Mouse (Mus musculus) forelimb bud, embryonic 11.5 days (tissue): ENCODE results near the gene Unc13c.
A peak's percentile ranks its signal among the peaks of the same experiment; 100 is the strongest.

Experiments
- DNase-seq: peaks from one replicate; pipeline ENCODE4 v3.0.0-alpha.2; 2012; ENCODE audit warnings: low read depth, low spot score

Unc13c gene

DNA sequence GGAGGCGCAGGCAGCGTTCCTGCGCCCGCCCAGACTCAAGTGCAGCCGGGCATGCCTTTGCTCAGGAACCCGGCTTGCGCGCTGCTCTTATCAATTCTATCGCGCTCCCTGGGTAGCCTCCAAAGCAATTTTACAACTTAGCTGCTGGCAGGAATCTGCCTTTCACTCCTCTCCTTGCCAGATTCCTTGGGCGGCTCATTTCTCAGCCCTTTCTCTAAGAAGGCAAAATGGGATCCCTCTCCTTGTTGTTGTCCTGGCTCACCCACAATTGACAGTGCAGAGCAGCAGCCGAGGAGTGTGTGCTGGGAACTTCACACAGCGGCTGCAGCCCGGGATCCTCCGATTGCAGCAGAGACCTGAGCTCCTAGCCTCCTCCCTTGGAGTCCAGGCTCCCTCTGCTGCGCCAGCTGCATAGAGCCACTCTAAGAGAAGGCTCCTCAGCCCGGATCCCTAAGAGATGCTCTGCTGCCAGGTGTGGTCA, at the start of gene Unc13c:
Gene Unc13c (minus strand): TSS at position 326 of the 481 bp plus-strand sequence.
- DNase-seq = peak; percentile 24

DNA sequence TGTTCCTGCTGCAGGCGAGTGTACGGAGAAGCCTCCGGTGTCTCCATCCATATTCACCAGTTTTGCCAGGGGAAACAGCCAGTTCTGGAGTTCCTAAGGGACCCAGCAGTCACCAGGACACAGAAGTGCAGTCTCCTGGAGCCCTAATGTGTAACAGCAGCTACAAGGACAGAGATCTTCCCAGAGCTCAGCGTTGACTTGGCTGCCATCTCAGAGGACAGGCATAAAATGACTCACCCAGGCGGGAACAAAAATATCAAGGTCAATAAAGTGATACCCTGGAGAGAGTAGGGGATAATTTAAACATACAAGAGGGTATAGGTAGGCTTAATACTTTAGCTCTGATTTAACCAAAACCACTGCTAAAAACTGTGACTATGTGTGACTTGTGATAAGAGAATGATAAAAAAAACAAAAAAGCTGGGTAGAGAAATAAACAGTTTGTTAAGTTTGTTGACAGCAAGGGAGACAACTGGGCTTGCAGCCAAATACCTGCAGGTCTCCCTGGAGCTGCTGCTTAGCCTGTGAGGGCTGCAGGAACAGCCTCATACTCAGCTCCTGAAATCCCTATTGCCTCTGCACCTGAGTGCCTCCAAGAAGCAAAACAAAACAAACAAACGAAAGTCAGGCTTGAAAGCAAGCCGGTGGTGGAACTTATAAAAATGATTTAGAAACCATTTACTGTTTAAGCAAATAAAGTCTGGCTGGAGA, 39.4 kb upstream of the Unc13c start:
- no peak for DNase-seq

DNA sequence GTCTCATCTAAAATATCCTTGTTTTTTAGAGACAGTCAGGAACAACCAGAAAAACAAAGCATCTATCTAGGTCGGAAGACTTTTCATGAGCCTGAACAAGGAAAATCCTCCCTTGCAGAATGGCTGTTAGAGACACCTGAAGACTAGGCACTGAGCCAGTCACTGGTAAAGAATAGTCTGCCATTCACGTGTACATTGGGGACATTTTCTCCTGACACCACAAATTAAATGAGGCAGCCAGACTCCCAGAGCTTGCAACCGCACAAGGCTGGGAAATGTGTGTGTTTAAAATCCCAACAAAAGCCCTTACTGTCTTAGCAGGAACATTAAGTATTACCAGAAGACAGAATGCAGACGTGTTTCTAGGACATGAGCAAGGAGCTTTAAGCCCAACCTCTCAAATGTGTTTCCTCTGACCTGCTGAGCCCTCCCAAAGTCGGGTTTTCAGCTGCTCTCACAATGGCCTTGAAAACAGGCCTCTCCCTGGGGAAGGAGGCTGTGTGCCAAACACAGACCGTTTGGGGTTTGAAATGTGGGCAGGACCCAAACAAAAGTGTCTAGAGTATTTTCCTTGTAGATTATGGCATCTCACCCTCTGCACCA, 33.7 kb upstream of the Unc13c start:
- peak; percentile 11 for DNase-seq

DNA sequence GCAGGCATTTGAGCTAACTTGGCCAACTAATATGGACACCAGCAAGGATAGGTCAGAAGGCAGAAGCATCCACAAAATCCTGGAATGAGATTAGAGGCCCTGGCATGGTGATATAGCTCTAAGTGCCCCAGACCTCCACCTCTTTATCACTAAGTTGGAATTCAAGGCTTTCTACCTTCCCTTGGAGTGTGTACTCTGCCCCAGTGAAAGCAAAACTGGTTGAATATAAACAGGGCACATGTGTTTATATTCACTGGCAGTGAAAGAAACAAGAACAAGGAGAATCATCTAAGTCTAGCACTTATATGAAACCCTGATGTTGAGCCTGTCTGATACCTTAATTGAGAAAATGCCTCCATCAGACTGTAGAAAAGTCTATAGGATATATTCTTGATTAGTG, 19.3 kb upstream of the Unc13c start:
- DNase-seq = no peak

DNA sequence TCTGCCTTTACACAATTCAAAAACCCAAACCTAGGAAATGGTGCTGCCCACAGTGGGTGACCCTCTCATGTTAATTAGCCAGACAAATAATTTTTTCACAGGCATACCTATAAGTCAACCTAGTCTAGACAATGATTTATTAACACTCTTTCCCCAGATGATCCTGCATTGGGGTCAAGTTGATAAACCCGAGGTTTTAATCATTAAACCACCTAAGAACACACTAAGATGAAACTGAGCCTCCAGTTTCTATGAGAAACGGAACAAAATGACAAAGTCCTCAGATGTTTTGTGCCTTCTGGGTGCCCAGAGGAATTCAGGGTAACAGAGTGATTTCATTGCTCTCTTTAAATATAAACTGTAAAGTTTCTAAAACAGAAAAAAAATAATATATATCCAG, 18.5 kb upstream of the Unc13c start:
- no peak for DNase-seq

DNA sequence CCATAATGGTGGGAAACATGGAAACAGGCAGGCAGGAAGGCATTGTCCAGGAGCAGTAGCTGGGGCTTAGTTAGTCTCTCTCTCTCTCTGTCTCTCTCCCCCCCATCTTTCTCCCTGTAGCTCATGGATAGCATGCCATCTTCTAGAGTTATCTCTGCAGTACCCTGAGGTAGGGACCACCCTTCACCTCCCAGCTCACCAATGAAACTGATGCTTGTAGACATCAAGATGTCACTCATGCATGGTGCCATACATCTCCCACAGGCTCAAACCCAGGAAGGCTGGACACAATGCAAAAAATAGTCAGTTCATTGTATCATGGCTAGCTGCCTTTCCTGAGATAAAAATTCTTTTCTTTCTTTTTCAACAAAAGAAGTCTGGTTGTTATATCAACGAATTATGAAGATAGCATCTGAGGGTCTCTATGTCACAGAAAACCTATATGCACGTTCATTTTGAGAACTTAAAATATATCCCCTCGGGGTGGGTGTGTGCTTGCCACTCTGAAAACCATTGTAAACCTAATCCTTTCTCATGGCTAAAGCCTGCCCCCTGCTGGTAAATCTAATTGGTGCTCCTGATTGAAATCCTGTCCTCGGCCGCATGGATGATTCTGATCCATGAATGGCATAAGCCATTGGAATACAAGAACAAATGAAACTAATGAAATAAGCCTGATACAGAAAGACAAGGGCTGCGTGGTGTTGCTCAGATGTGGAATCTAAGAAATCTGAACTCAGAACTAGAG, 14.0 kb upstream of the Unc13c start:
- DNase-seq = peak; percentile 73

DNA sequence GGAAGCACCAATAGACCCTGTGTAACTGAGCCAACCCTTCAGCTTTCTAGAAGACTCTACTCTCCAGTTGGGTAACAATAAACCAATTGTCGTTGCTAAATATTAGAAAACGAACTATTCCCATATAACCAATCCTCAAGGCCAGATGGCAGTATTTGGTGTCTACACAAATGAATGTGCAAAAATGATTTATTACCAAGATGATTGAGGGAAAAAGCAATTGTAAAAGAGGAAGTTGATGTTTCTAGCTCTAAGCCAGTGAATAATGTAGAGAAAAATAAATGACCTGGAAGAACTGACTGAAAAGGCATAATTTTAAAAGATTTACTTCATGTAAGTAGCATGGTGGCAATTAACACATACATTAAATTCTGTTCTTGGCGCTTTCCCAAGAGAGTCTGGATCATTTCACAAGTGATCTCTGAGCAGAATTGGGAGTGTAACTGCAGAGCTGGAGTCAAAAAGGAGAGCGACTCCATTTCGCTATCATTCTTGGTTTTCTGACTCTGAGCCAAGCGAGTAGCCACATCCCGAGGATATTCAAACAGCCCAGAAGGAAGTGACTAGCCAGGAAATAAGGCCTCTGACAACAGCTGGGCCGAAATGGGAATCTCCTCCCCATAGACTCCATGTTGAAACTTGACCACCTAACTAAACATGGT, 3.7 kb upstream of the Unc13c start:
- DNase-seq = no peak

DNA sequence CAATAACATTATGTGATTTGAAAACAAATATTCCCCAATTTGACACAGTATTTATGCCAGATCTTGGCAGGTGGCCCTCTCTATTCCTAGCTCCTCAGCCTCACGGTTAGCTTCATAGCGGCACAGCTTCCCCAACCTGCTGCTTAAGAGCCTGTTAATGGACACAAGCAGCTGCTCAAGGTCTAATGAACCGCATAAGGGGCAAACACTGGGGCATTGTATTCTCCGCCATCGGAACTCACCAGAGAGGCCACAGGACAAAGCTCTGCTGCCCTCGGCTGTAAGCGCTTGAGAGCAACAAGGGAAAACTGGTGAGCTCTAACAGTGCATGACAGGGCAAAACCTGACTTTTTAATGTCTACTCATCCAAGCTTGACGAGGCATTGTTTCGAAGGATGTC, 2.0 kb upstream of the Unc13c start:
- peak; percentile 56 for DNase-seq

DNA sequence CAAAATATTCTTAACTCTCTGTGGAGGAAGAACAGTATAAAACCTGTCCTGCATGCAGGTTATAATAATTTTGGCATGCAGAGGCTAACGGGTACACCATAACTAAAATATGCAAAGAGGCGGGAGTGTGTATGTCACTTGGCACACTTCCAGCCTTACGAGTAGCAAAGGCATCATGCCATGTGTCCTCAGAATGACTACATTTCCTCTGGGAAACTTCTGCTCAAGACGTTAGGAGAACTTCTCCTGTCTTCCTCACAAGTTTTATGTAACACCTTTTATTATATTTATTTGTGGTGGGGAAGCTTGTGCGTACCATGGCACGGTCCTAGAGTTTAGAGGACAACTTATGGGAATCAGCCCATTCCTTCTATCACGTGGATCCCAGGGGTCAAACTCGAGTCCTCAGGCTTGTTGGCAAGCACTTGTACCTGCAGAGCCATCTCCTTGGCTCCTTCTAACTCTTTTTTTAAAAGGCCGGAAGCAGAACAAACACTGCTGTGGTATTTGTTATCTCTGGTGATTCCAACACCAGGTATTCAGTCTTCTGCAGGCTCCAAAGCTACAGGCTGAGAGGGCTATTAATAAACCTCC, 3.3 kb downstream of the Unc13c start:
- no peak for DNase-seq

DNA sequence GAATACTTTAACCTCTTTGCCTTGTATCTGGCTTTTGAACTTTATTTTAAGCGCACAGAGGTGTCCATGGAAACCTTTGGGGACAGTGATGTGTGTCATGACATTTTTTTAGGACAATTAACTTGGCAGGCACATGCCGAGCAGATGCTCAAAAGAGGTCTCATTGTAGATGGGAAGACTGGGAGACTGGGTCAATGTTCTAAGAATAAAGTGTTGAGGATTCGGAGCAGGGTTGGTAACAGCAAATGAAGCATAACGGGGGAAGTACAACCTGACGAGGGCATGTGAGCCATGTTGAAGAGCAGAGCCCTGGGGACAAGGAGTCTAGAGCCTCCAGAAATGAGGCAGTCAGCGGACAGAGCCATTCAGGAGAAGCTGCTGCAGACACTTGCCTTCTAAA, 6.3 kb downstream of the Unc13c start:
- DNase-seq = no peak

DNA sequence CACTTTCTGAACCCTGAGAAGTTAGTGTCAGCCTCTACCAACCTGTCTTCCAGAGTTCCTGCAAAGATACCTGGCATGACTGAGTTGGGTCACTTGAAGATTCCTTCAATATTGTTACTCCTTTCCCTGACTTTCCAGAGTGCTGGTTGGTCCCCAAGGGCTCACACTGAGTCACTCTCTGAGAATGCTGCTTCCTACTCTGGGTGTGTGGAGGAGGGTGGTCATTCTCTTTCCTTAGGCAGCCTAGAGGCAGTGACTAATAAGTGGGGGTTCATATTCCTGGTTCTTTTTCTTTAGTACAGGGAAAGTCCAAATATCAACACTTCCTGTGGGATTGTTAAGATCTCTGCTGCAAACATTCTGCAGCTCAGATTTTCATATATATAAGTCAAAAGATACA, 16.4 kb downstream of the Unc13c start:
- no peak for DNase-seq

DNA sequence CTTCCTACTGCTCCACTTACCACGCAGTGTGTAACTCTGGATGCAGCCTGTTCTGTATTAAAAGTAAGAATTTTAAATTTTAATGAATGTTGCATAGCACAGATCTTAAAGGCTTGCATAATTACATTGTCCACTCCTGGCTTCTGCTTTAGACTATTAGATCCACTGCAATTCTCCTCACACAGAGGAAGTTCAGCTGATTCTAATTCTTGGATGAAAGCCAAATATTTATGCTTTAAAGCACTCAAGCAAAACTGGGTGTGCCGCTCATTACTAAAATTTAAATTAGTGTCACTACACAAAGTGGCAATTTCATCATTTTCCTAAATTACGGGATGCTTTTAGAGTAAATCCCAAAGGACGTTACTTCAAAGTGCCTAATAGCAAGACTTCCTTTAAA, 17.2 kb downstream of the Unc13c start:
- no peak for DNase-seq

DNA sequence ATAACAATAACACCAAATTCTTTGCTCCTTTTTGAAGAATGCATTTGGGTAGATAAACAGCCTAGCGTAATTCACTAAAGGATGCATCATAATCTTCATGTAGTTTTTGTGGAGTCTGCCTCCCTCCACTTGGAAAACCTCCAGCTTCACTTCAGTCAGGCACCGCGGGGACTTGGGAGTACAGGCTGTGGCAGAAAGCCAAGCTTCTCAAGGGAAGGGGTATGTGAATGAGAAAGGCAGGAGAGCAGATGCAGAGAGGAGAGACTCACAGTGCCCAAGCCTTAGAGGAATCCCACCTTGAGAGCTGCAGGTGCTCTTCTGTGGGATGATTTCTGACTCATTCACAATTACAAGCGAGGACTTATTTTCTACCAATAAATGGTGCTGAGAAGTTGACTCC, 33.9 kb downstream of the Unc13c start:
- no peak for DNase-seq

DNA sequence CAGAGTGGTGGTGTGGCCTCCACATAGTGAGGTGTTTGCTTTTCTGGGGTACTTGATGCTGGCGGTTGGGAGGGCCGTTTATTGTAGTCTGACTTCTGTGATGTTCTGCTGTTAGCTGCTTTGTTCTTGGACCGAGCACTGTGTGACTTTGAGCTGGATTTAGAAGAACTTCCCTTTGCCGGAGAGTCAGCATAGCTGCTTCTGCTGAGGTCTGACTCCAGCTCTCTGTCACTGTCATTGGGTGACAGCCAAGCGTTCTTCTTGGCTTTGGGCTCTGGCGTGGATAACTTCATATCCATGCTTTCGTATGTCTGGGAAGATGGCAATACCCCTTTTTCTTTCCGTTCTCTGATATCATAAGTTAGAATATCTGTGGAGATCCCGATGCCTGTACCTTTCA, 36.8 kb downstream of the Unc13c start:
- DNase-seq = no peak

DNA sequence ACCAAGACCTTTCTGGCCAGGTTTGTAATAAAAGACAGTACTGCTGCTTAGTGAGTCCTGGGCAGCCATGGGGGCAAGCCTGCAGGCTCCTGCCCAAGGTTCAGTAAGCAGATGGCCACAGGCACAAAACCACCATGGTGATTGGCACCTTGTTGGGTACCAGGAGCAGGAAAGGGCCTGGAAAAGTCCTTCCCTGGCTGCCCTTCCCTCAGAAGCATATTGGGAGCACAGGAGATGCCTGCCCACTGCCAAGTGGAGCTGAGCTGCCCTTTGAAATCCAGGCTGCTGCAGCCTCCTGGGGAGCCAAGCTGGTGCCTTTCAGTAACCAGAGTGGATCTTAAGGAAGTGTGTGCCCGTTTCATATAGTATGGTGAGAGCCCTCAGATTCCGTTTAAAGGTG, 41.5 kb downstream of the Unc13c start:
- no peak for DNase-seq

DNA sequence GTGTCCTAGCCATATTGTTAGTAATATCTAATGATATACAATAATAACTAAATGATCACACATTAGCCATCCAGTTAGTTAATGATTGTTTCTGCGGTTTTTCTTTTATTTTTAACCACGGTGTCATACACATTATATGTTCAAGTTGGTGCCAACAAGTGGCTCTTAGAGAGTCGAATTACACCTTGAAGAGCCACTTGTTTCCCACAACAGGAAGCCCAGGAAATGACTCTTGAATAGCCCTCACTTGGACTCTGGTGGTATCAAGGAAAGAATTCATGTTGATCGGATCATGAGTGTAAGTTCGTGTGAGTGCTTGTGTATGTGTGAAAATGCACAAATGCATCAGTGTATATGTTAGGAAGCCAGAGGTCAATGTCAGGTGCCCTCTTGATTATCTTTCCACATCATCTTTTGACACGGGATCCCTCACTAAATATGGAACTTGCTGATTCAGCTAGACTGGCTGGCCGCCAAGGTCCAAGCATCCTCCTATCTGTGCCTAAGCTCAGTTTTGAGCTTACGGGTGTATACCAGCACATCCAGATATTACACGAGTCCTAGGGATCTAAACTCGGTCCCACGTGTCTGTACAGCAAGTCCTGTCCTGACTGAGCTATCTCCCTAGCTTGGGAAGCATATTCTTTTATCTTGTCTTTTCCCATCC, 46.2 kb downstream of the Unc13c start:
- DNase-seq = no peak

DNA sequence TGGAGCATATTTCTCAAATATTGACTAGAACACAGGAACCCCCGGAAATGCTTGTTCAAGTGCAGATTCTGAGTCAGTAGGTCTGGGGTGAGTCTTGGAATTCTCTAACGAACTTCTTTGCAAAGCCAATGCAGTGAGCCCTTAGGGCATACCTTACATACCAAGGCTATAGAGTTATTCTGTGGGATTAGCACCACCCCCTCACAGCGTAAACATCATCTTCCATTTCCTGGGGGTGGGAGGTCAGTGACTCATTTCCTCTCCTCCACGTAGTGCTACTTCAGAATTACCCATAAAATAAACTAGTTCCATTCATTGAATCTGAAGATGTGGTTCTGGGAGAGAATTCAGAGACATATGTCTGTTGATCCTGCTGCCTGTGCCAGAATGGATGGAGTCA, 62.8 kb downstream of the Unc13c start:
- DNase-seq = peak; percentile 6

DNA sequence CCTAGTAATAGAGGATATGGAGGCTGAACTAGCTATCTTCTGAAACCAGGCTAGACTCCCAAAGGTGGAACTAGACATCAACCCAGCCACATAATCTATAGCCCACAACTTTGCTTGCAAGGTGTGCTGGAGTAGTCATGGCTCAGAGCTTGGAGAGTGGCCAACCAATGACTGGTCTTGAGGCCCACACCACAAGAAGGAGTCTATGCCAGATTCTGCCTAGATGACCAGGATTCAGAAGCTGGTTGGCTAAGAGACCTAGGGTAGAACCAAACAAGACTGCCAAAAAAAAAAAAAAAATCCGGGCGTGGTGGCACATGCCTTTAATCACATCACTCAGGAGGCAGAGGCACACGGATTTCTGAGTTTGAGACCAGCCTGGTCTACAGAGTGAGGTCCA, 70.2 kb downstream of the Unc13c start:
- DNase-seq = no peak

DNA sequence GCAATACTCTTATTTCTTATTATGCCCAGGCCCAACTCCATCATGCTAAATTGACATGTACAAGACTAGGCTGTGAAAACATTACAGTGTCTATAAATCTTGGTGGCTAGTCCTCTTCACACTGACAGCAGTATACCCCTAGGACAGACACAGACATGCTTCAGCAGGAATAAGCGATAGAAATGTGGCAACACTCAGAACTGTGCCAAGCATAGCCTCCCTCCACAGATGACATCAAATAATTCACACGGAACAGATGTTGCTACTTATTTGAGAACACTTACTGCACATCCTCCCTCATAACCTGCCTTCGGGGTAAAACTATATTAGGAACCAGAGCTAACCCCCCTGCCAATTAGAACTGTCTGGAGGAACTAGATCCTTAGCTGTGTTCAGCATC, 72.6 kb downstream of the Unc13c start:
- DNase-seq = peak; percentile 20

DNA sequence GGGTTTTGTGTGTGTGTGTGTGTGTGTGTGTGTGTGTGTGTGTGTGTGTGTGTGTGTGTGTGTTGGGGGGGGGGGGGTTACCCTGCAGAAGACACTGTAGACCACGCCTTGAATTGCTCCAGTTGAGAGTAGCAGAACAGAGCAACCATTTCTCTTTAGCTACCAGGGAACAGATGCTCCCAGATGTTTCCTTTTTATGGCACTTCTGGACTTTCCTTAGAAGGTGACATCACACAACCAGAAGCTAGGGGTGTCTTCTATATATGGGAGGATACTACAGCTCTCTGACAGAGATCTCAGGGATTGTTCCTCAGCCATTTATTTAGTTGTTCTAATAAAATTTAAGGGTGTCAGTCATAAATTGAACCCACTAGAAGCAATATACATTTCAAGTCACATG, 85.2 kb downstream of the Unc13c start:
- DNase-seq = no peak

DNA sequence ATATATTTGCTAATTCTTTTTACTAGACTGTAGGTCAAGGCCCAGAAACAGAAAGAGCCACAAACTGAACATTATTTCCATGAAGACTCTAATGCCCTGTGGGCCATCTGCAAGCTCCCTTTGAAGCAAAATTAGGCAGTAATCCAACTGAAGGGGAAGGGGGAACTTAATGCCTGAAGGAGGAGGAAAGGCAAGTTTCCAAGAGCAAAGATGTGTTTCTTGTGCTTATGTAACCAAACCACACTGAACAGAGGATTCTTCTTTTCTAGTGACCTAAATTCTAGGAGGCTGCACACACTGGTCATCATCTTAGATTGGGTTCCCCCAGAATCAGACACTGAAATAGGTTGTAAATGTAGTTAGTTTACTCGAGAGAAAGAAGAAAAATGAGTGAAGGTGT, 85.6 kb downstream of the Unc13c start:
- DNase-seq = no peak
